Mouse (Mus musculus) frontal cortex, postnatal 10 days (tissue): ENCODE data around the gene Dand5.

ENCODE experiments used
- DNase-seq, 2 experiments: peaks; one replicate each; pipeline ENCODE4 v3.0.0; 2022; ENCODE audit warnings: low spot score in 2 of 2, mixed read lengths in 1 of 2

Gene Dand5

DNA sequence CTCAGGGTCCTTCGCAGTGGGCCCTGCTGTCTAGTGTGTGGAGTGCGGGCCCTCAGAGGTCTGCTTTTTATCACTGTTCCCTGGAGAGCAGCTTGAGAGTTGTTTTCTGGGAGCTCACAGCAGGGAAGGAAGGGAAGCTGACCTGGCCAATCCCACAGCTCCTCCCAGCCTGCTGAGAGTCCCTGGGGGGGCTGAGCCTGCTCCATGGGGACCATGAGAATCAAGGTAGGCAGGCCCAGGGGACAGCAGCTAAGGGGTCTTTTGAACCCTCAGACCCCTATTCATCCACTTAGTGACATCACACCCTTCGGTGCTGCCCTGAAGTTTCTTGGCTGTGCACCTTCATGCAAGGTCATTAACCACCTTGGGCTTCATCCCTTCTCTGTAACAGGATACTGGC, at the start of gene Dand5:
TSS of gene Dand5 (minus strand) at position 101 of the 400 bp plus-strand sequence.
- DNase-seq = no peak

- DNase-seq = peak; percentile 57 to 66
Observed at GRCm38 (mm10) chr8:84871376-84872308, 49.0 kb upstream of the Dand5 start, which contains the start of gene Syce2. TSS of gene Syce2 (plus strand) at chr8:84872111.

- DNase-seq = peak; percentile 82 to 90
Observed at GRCm38 (mm10) chr8:84856864-84857441, 34.3 kb upstream of the Dand5 start, which contains the start of gene Farsa. TSS of gene Farsa (plus strand) at chr8:84856989.

GRCm38 (mm10) chr8:84856434-84856833, 33.8 kb upstream of the Dand5 start:
- DNase-seq = no peak

GRCm38 (mm10) chr8:84847684-84848435, 25.2 kb upstream of the Dand5 start:
- peak in 1 of 2 experiments; percentile 26 for DNase-seq

DNA sequence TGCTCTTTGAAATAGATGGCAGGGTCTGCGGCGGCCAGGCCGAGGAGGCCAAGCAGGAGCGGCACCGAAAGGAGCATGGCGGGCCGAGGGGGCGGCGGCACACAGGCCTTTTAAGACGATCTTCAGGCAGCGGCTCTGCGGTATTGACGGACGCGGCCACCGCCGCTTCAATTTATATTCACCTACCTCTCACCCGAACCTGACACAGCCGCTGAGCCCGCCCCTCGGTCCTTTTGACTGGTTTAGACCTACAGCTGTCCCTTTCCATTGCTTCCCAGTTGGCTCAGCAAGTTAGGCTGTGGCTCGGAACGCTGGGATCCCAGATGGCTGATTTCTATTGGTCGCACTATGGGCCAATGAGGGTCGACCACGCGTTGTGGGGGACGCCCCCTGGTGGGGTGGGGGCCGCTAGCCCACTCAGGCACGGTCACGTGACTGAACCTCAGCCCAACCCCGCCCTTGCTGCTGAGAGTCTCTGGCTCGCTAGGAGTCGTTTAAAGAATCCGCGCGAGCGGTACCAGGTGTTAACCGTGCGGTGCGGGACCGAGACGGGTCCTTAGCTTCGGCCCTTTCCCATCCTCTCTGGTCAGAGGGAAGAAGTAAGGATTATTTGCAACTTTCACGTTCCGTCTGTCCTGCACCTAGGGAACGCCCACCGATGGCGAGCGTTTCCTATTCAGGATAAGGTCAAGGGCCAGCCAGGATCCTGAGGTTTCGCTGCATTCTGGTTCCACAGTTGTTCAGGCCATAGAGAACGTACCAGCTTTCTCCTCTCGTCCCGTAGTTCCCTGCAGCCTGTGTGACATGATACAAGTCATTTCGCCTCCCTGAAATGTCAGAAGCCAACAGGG, 24.3 kb upstream of the Dand5 start, which contains the start of gene Calr:
TSS of gene Calr (minus strand) at position 213 of the 851 bp plus-strand sequence.
- DNase-seq = peak; percentile 99 to 100

DNA sequence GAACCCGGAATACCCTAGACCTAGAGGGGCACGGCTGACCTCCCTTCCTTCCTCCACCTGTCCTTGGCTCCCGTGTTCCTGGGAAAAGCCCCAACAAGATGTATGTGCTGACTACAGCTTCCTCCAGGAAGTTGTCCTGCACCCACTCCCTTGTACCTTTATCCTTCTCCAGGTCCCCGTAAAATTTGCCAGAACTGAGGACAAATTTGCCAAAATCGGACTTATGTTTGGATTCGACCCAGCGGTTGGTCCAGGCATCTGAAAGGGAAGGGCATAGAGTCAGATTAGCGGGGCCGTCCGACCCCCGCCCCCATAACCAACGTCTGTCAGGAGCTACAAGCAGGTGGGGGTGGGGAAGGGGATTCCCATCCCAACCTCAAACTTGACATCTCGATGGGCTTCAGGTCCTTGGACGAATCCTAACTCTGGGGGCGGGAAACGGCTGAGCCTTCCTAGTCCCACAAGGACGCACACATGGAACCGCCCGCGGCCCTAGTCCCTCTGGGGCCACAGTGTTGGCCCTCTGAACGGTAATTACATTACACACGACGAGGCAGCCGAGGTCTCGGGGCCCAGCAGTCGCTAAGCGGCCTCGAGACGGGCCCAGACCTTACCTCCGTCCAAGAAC, 23.6 kb upstream of the Dand5 start:
- DNase-seq = peak in 1 of 2 experiments; percentile 39

DNA sequence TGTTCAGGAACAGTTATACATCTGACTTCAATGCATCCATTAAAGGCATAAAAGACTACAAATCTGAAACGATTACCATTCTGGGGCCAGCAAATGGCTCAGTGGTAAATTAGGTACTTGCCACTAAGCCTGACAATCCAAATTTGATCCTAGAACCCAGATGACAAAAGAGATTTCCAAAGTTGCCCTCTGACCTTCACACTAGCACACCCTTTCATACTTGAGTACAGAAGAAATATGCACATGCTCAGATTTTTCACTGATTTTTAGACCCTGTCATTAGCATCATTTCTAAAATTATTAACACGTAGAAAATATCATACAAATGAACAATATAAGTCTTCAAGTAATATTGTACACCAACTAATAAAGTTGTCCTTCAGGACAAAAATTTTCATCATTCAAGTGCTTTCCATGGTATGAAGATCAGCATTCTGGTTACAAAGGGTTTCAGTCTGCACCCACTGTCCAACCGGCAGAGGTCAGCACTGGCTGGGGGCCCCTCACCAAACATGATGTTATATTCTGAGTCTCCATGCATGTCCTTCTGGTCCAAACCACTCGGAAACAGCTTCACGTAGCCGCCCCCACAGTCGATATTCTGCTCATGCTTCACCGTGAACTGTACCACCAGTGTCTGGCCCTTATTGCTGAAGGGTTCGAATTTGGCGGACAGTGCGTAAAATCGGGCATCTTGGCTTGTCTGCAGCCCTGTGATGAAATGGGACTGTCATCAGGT, 22.9 kb upstream of the Dand5 start:
- peak; percentile 28 to 49 for DNase-seq

- no peak for DNase-seq
Observed at GRCm38 (mm10) chr8:84844397-84845070, 21.9 kb upstream of the Dand5 start.

GRCm38 (mm10) chr8:84841514-84841913, 18.9 kb upstream of the Dand5 start:
- no peak for DNase-seq

GRCm38 (mm10) chr8:84840248-84840999, 17.8 kb upstream of the Dand5 start, which contains the start of gene Rad23a:
TSS of gene Rad23a (minus strand) at chr8:84840665.
- DNase-seq = peak; percentile 88 to 91

DNA sequence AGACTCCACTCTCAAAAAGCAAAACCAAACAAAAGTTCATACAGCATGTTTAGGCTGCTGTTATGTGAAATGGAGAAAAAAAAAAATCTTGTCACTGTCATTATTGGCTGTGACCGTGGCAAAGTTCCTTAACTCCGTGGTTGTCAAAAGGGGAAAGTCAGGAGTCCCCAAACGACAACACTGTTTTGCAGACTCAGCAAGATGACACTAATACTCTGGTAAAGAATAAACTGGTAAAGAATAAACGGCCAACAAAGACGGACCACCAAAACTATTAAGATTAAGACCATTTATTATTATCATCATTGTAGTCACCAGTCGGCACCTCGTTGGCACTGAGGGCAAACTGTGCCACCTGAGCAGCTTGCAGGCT, 17.2 kb upstream of the Dand5 start:
- no peak for DNase-seq

GRCm38 (mm10) chr8:84839411-84839810, 16.8 kb upstream of the Dand5 start:
- no peak for DNase-seq

GRCm38 (mm10) chr8:84838513-84838912, 15.9 kb upstream of the Dand5 start:
- DNase-seq = no peak

DNA sequence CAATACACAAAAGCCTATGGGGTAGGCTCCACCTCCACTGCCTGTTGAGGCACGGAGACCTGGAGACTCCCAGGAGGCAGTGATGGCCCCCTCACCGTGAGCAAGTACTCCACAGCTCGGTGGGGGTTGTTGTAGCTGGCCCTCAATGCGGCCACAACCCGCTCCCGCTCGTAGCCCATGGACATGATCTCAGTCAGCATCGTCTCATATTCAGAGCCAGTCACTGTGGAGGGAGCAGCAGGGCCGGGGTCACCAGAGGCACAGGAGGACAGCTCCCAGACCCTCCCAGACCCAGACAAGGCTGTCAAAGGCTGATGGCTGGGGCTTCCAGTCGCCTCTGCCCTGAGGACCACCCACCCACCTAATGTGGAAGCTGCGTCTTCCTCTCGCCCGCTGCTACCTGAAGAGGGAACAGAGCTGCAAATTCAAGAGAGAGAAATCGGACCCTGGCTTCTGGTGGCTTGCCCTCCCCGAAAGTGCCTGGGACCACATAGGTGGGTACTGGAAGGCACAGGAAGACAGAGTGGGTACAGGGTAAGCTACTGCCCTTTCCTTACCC, 15.4 kb upstream of the Dand5 start:
- DNase-seq = no peak

- DNase-seq = no peak
Observed at GRCm38 (mm10) chr8:84837149-84837911, 14.7 kb upstream of the Dand5 start.
